In the genomic region with DNA sequence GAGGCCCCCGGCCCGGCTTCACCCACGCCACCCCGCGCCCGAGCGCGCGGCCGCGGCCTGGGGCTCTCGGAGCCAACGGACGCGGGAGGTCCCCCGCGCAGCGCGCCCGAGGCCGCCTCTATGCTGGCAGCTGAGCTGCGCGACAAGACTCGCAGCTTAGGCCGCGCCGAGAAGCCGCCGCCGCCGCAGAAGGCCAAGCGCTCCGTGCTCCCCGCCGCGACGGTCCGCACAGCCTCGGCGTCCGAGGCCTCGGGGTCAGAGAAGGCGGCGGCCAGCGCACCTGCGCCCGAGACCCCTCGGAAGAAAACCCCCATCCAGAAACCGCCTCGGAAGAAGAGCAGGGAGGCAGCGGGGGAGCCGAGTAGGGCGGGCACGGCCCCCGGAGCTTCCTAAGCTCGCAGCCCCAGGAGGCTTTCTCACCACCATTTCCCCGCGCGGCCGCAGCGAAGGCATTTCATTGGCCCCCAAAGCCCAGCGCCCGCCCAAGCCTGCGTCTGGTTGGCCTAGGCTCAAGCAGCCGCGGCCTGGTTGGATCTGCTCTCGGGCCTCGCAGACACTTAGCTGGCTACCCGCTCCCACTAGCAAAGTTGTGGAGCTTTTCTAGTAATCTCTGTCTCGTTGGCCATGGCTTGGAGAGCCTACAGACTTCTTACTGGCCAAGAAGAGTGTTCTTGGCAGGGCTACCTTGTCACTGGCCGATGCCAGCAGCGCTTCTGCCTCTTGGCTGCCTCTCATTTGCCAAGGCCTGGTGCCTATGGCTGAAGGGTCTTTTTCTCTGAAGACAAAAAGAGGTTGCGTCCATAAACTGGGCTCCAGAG, we compare ENCODE assay signal across 8 mouse cellular contexts. TPM values are rescaled to one million over a fixed set of nuclear protein-coding genes. Genes with fewer than 3 reads are reported as not detected.
A peak's percentile ranks its signal among the peaks of the same experiment; 100 is the strongest.
DNase-seq lines count a peak whose midpoint lies in the region; ATAC-seq and TF ChIP-seq lines count a peak whose summit lies in the region.

No protein-coding gene starts in this region.

- peak overlapping the region; percentile 78 for H3K9ac ChIP-seq in hindbrain, postnatal 0 days (replicated peaks; ENCODE audit: low read length)

- peak overlapping the region; percentile 86 for H3K27ac ChIP-seq in hindbrain, postnatal 0 days

- H3K4me1 ChIP-seq in hindbrain, postnatal 0 days (ENCODE audit: insufficient read depth, low read length): peaks cover 29% of the 10 kb centered on the region

- no peaks in the 10 kb centered on the region for H3K36me3 ChIP-seq in hindbrain, postnatal 0 days (ENCODE audit: insufficient read depth, low read length)

- peaks cover 33% of the 10 kb centered on the region for H3K27me3 ChIP-seq in hindbrain, postnatal 0 days (ENCODE audit: insufficient read depth, low read length)

- ATAC-seq in hindbrain, postnatal 0 days: peak; percentile 85

- peak; percentile 96 for DNase-seq in ZHBTc4 (ENCODE audit: low read depth, low spot score)
- DNase-seq in cerebellum, postnatal 36 days: peak; percentile 81 to 86
- peak; percentile 63 to 78 for DNase-seq in gastrocnemius, adult 8-10 months (ENCODE audit: low spot score in 2 of 2)
- DNase-seq in hindbrain, postnatal 0 days (ENCODE audit: low spot score): peak; percentile 95
- peak; percentile 82 to 90 for DNase-seq in left cerebral cortex, adult 18-20 months (ENCODE audit: low spot score in 2 of 2)
- peak; percentile 84 for DNase-seq in lung, postnatal 36 days
- peak; percentile 80 for DNase-seq in retina, postnatal 7 days (ENCODE audit: low read depth, low spot score)
- peak; percentile 94 for DNase-seq in thymus, postnatal 4 days

- H3K4me3 ChIP-seq in hindbrain, postnatal 0 days (ENCODE audit: low read length): peak overlapping the region; percentile 63

- 2% methylated on average over 67 of the region's 73 CpGs for WGBS in hindbrain, postnatal 0 days

- H3K9me3 ChIP-seq in hindbrain, postnatal 0 days (ENCODE audit: low read length): no peaks in the 10 kb centered on the region

- no peak for TF ChIP-seq CTCF in hindbrain, postnatal 0 days (IDR thresholded peaks at IDR 0.05; ENCODE audit: low read depth)

- H3K4me2 ChIP-seq in hindbrain, postnatal 0 days (ENCODE audit: low read depth, low read length): peak overlapping the region; percentile 91

RNA-seq across cellular contexts. Expression of gene Scarf2, which starts 10.3 kb away (rescaled TPM):
- total RNA-seq in gastrocnemius, adult 8-10 months (2022): 1 to 10 TPM; 1.1 to 3.3 (median 2.4) TPM
- total RNA-seq in hindbrain, postnatal 0 days (2014; rRNA removed): 15.5 and 15.6 TPM in 2 replicates
- 2.0 and 2.3 TPM in 2 replicates for polyA plus RNA-seq in hindbrain, postnatal 0 days (2015; fragmentation: Nextera tagmentation; extraction: Ambion mirVana)
- total RNA-seq in left cerebral cortex, adult 18-20 months (2021): 1 to 10 TPM; 3.5 to 3.6 TPM

RNA-seq across cellular contexts. Expression of gene B830017H08Rik, which starts 25.5 kb away (rescaled TPM):
- total RNA-seq in gastrocnemius, adult 8-10 months (2022): not detected
- total RNA-seq in hindbrain, postnatal 0 days (2014; rRNA removed): 6.1 and 9.1 TPM in 2 replicates
- polyA plus RNA-seq in hindbrain, postnatal 0 days (2015; fragmentation: Nextera tagmentation; extraction: Ambion mirVana): 6.3 and 6.4 TPM in 2 replicates
- total RNA-seq in left cerebral cortex, adult 18-20 months (2021): 1 to 10 TPM; 2.9 to 3.6 TPM

RNA-seq across cellular contexts. Expression of gene Car15, which starts 30.8 kb away (rescaled TPM):
- 1 to 10 TPM in 2 of 4 experiments, under 1 TPM in 2; 0.46 to 1.1 (median 0.81) TPM for total RNA-seq in gastrocnemius, adult 8-10 months (2022)
- 3.3 and 7.0 TPM in 2 replicates for total RNA-seq in hindbrain, postnatal 0 days (2014; rRNA removed)
- polyA plus RNA-seq in hindbrain, postnatal 0 days (2015; fragmentation: Nextera tagmentation; extraction: Ambion mirVana): 1.9 TPM in 2 replicates
- total RNA-seq in left cerebral cortex, adult 18-20 months (2021): 1 to 10 TPM; 8.9 to 9.1 TPM

RNA-seq across cellular contexts. Expression of gene Klhl22, which starts 48.0 kb away (rescaled TPM):
- total RNA-seq in gastrocnemius, adult 8-10 months (2022): 10 to 100 TPM; 20.1 to 30.6 (median 25.4) TPM
- 176 and 190 TPM in 2 replicates for total RNA-seq in hindbrain, postnatal 0 days (2014; rRNA removed)
- 69.6 and 80.5 TPM in 2 replicates for polyA plus RNA-seq in hindbrain, postnatal 0 days (2015; fragmentation: Nextera tagmentation; extraction: Ambion mirVana)
- 100 to 1,000 TPM in 1 of 2 experiments, 10 to 100 TPM in 1; 96.9 to 103 TPM for total RNA-seq in left cerebral cortex, adult 18-20 months (2021)

Comparison
In these comparisons a context has a peak if more than half of its experiments do, and no peak if none do; other contexts are left out.
1. Peak in every context shown above with its lines: DNase-seq, ATAC-seq, H3K4me3 ChIP-seq and H3K27ac ChIP-seq.